Mouse (Mus musculus): Measurements from ENCODE around the gene Cav1.

Gene Cav1

DNA sequence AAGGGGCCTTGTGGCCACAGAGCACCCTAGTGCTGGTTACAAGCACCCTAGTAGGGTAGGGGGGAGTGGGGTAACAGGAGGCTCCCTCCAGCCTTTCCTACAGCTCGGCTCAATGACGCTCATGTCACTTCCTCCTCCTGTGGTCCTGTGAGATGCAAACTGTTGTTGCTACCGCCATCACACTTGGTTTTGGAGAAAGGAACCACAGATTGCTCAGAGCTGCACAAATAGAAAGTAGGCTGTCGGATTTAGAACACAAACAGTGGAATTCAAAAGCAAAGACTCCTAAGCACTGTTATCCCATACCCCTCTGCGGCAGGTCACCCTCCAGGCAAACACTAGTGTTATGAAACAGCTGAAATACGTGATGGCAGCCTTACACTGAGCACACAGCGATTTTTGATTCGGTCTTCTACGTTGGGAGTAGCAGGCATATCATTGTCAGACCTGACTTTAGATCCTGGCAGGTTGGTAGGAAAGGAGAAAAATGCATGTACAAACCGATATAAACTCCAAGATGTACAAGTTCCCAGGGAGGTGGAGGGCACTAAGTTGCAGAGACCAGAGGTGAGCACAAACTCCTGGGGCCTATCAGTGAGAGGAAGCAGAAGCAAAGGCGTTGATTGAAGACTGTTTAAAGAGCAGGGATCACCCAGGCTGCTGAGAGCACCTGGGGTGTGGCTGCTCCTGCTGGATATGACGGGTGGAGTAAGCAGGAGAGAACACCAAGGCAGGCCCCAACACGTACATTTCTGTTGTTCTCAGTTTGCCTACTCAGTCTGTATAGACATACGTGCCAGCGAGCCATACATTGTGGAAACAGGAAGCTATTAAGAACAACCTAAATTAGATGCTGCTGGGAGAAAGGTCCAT, 10.4 kb downstream of the Cav1 start:
- no peak for DNase-seq (ENCODE audit: extremely low read depth, low read depth)

DNA sequence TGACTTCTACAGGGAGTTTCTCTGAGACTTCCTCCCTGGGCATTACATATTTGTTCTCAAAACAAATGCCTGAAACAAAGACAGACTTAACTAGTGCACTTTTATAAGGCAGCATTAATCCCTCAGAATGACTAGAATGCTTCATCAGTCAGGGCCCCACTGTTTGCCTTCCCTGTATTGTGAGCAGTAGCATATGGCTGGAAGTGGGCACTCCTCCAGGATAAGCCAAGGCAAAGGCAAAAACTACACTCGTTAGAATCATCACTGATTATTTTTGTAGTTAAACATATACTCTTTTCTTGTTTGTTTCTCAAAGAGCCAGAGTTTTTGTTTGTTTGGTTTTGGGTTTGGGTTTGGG, 11.0 kb downstream of the Cav1 start:
- DNase-seq (ENCODE audit: extremely low read depth, low read depth), result no peak

DNA sequence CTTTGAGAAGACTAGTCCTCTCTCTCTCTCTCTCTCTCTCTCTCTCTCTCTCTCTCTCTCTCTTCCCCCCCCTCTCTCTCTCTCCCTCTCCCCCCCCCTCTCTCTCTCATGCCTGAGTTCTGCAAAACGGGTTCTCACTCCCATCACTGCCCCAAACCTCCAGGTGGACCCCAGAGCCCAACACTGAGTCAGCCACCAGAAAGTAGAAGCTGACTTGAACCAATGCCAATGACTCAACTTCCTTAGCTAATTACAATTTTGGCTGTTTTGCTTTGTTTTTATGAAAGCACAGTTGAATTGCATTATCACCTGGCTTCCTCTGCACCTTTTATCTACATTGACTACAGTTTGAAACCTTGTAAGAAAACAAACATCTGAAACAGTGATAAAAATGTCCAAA, 11.8 kb downstream of the Cav1 start:
- no peak for DNase-seq (ENCODE audit: extremely low read depth, low read depth)

DNA sequence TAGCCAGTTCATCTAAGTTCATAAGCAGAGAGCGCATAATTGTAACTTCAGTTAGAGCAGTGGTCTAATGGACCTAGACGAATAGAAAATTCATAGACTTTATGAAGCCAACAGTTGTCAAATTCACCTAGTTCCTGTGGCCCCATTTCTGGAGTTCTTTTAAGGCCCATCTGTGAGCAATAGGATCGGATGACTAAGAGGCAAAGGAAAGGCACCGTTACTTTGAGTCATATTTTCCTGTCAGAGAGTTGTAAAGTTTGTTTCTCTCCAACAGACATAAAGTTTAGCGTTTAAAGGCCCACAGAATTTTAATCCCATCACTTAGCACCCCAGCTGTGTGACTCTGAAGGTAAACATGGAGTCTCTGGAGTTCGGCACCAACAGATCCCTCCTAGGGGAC, 15.8 kb downstream of the Cav1 start:
- DNase-seq (ENCODE audit: extremely low read depth, low read depth), result no peak

DNA sequence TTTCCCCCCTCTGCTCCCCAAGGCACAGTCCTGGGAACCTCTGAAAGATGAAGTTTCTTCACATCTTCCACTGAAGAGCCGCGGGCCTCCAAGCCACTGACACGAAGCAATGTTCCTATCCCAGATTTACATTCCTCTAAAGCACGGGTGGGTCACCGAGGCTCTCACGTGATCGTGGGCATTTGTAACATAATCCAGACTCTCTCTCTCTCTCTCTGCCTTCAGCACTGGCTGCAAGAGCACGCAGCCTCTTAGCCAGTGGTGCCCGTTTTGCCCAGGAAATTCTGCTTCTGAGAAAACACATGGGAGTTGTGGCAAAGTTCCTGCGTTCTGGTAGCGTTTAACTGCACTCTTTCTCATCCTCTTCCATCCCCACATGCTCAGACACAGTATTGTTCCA, 21.1 kb downstream of the Cav1 start:
- DNase-seq (ENCODE audit: extremely low read depth, low read depth), result no peak

DNA sequence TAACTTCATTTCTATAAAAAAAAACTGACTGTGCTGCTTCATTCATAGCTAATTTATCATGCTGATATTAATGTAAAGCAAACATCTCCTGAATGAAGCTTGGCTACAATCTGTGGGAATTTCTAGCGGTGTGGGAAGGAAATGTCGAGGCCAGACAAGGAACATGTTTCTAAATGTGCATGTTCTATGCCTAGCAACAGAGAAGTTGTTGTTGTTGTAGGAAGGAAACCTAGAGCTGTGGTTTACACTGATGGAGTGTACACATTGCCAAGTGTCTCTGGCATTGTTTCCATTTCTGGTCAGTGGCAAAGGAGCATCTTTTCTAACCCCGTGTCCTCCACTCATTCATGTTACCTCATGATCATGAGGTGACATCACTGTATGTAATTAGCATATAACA, 23.7 kb downstream of the Cav1 start:
- DNase-seq (ENCODE audit: extremely low read depth, low read depth), result no peak

DNA sequence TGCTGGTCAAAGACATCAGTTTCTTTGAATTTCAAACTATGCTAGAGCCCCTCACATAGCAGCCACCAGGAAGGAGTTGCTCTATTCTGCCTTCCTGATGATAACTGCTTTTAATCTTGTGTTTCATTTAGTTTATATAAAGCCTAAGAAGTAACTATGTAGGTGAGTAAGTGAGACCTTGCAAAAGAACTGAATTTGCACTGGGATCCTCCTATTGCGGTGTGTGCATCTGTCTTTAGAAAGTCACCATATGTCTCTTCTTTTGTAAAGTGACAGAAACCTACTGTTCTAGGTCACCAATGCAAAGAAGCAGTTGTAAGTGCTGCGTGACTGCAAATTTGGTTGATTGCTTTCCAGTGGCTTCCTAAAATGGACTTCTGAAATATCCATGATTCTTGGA, 31.6 kb downstream of the Cav1 start:
- DNase-seq (ENCODE audit: extremely low read depth, low read depth), result no peak

DNA sequence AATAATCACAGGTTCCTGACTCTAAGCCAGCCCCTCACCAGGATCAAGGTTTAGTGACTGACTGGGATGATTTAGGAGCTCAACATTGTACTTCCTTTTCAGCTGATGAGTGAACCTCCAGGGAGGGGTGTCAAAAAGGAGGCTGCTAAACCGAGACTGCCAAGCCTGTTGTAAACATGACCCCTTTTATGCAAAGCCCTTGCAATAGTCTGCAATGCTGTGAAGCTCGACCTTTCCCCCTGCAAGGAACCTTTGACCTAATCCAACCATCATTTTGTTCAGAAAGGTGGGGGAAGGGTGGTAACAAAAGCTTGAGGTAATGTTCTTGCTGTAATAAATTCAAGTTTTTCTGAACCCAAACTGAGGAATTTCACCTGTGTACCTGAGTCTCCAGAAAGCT, 34.3 kb downstream of the Cav1 start:
- no peak for DNase-seq (ENCODE audit: extremely low read depth, low read depth)

DNA sequence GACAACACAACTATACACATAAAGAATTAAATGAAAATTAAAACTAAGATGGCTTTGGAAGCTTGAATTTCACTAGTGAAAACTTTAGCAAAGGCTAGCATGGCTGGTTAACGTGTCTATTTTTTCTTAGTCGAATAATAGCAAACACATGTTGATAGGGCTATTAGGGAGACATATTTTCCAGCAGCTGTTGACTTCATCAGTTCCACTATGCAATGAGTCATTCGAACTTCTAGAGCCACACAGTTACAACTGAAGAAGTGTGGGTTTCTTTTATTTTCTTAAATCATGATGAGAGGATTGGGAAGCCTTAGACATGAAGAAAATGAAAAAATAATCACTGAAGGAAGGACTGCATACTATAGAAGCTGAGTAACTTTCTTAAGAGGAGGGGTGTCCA, 41.9 kb downstream of the Cav1 start:
- no peak for DNase-seq (ENCODE audit: extremely low read depth, low read depth)

DNA sequence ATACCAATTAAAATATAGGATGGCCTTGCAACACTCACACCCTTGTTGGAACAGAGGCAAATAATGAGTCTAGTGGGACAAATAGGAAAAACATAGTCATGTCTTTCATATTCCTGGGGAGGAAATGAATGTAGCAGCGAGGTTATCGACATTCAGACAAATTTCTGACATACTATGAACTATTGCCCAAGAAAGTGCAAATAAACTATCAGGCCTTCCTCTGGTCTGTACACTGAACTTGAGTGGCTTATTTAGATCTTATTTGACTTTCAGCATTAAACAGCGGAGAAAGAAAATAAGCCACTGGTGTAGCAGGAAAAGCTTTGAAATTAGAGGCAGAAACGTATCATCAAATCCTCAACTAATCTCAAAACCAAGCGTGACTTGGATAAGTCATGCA, 44.7 kb downstream of the Cav1 start:
- no peak for DNase-seq (ENCODE audit: extremely low read depth, low read depth)

DNA sequence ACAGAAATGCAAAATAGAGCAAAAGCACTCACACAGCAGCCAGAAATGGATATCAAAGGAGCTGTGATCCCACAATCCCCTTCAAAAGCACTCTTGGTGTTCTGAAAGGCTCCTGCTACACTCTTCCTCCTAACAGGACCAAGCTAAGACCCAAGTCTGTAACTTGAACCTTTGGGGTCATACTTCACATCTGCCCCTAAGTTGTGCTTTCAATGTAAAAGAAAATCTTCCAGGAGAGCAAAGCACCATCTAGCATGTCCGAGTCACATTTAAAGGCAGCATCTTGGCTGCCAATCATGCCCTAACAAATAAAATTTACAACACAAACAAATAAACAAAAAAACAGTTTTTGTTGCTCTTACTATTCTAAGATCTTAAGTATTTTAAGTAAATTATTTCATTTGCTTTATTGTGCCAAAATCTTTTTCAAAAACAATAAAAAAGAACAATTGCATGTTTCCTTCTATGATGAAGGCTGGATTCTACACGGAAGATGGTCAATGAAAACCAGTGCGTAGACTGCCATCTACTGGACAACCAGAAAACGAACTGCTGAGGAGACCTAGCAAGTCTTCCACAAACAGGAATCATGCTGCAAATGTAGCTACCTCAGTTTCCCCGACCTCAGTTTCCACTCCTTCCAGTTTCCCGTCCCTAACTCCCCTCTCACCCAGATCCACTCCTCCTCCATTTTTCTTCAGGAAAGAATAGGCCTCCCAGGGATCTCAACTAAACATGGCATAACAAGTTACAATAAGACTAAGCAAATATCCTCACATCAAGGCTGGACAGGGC, 53.0 kb downstream of the Cav1 start:
- peak; percentile 5 for DNase-seq (ENCODE audit: extremely low read depth, low read depth)

DNA sequence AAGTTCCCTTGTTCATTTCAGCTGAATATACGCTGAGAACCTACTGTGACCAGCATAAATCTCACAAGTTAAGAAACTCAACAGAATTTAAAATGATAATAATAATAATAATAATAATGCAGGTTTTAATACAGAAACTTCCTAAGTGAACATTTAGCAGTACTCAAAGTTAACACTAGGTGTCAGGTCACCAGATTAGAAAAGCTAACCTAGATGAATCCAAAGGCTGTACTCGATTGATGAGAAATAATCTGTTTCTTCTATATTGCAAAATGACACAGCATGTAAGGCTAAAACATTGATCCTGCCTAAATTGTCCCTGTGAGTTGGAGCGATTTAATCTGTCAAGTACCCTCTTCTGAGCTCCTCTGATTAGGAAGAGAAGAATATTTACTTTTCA, 56.6 kb downstream of the Cav1 start:
- DNase-seq (ENCODE audit: extremely low read depth, low read depth), result no peak

DNA sequence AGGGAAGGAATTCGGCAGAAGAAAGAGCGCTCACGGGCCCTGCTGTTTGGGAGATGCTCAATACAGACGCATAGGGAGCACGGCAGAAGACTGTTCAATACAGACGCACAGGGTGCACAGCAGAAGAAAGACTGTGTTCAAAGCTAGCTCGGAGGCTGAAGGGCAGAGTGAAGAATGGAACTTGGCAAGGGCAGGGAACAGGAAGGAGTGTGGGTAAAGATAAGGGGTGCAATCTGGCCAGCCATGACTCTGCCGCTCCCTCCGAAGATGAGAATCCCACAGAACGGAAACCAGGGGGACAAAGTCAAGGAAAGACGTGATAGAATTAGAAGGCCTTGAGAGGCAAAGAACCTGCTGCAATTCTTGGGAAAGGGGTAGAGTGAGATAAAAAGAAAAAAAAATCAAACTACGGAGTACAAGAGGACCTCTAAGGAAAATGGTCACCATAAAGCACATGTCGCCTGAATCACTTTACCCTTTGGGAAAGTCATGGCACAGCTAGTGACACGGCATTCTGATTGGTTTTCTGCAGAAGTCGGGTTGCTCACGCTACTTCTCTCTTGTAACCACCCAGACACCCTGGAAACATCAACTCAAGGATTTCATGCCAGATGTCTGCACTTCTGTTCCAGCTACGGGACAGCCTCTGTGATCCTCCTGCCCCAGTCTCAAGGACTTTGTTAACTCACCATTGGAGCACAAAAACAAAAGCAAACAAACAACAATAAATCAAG, 57.5 kb downstream of the Cav1 start:
- DNase-seq (ENCODE audit: extremely low read depth, low read depth), result peak; percentile 13

DNA sequence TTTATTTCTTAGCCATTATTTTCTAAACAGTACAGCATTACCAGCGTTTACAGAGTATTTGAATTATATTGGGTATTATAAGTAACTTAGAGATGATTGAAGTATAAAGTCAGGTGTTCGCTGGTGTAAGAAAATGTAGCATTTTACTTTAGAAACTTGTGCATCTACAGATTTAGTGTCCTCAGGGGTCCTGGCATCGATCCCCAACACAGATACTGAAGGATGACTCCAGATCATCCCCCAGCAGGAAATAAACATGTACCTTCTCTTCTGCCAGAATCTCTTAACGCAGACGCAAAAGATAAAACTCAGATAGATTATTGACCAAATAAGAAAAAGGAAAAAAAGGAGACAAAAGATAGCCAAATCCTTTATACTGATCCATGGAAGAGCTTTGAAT, 68.2 kb downstream of the Cav1 start:
- DNase-seq (ENCODE audit: extremely low read depth, low read depth), result no peak

DNA sequence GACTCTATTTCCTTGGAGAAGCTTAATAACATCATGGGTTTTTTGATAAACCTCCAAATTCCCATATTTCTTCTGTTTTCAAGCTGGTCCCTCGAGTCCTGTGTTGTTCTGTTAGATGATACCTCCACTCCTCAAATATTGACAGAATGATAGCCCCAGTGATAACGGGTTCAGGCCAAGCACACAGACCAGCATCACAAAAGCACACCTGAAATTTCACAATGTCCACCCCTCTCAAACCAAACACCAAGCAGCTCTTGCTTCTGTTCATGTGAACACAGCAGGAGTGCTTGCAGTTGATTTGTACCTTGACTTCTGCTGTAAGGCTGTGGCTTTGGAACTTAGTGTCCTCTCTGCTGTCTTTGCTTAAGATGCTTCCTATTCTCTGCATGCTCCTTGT, 71.2 kb downstream of the Cav1 start:
- no peak for DNase-seq (ENCODE audit: extremely low read depth, low read depth)

DNA sequence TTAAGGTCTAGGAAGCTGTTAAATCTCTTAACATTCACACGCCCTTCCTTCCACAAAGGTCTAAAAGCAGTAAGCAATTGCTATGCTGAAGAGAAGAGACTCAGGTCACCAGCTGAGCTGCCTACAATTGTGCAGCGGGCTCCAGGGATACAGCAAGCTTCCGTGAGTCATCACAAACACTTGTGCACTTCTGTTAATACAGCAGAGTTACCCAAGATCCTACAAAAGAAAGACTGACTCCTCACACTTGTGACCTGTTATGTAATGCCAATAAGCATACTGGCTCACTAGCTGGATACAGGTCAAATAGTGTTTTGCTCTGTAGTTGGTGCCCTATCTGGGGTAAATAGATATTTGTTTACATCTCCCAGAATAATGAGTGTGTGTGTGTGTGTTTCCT, 74.0 kb downstream of the Cav1 start:
- no peak for DNase-seq (ENCODE audit: extremely low read depth, low read depth)

DNA sequence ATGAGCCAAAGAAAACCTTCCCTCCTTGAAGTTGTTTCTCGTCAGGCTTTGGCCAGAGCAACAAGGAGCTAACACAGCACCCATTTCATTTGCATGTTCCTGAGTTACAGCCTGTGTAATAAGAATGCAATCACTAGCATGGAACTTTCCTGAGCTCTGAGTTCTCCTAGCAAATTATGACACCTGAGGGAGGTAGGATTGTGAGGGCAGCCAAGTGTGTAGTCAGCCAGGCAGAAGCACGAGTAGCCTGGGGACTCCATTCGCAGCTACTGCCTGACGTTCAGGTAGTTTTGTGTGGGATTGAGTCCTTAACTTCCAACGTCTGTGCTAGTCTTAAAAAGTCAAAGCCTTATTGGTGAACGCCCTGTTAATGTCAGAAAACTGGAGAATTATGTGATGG, 75.6 kb downstream of the Cav1 start:
- DNase-seq (ENCODE audit: extremely low read depth, low read depth), result no peak

DNA sequence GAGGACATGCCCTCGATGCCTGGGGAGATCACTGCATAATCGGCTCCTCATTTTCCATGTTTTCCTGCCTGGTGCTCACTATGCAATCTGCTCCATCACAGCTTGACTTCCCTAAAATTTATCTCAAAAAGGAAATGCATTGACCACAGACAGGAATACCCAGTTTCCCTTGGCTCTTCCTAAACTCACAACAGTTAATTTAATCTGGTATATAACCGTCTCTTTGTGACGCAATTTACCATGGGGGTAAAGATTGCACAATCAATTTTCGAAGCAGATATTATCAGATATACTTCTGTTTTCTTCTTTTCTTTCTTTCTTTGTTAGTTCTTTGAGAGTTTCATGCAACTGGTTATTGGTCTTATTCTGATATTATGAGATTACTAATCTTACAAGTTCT, 79.4 kb downstream of the Cav1 start:
- no peak for DNase-seq (ENCODE audit: extremely low read depth, low read depth)

DNA sequence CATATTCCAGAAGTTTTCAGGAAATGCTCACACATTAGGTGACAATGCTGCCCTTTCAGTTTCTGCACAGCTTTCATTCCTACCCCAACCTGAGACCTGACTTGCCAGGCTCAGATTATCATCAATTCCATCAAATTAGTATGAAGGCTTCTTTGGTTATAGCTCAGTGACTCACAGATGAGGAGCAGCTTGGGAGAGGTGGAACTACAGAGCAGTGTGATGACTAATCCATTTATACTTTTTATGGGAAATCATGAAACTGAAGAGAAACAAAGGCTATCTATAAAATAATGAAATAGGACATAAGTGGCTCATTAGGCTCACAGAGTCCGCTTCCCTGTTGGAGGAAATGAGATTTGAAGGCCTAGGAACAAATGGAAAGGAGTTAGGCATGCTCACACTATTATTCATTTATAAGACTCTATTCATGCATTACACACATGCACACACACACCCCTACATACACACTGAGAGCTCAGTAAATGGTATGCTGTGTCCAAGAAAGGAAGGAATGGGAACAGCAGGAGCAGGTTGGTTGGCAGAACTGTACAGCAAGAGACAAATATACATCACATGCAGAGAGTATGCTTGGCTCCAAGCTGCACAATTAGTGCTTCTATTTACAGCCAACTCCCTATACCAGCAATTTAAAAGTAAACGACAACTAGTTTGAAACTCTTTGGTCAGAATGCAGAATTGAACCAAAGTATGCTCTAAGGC, 82.0 kb downstream of the Cav1 start:
- DNase-seq (ENCODE audit: extremely low read depth, low read depth), result no peak

Measured in MEL-GATA-1-ER (cell line).